Mouse (Mus musculus): ENCODE data around the gene Mamdc2. TPM values are rescaled to one million over a fixed set of nuclear protein-coding genes. Genes with fewer than 3 reads are reported as not detected.

The Mamdc2 gene
- polyA plus RNA-seq, 1 experiment from 2014 or later = 1.2 TPM

GRCm38 (mm10) chr19:23479597-23479967 lies 31.3 kb upstream of the Mamdc2 start:
- Histone ChIP-seq H3K27ac (replicated peaks) (no peak overlapping the region), H3K9me3 (replicated peaks) (no peaks in the 10 kb centered on the region), H3K4me3 (replicated peaks) (no peak overlapping the region), H3K4me1 (no peaks in the 10 kb centered on the region), H3K36me3 (no peaks in the 10 kb centered on the region), H3K9ac (replicated peaks) (no peak overlapping the region), H3K4me2 (no peak overlapping the region), H3K27me3 (replicated peaks) (no peaks in the 10 kb centered on the region)
- ATAC-seq (ENCODE audit: low FRiP score) = no peak

- Histone ChIP-seq H3K36me3 (no peaks in the 10 kb centered on the region), H3K27me3 (replicated peaks) (no peaks in the 10 kb centered on the region), H3K9me3 (replicated peaks) (no peaks in the 10 kb centered on the region), H3K4me3 (replicated peaks) (no peak overlapping the region), H3K9ac (replicated peaks) (no peak overlapping the region), H3K4me1 (no peaks in the 10 kb centered on the region), H3K27ac (replicated peaks) (no peak overlapping the region), H3K4me2 (no peak overlapping the region)
- 19% methylated on average over 10 of the region's 10 CpGs for WGBS
- no peak for ATAC-seq (ENCODE audit: low FRiP score)
These were observed 30.8 kb upstream of the Mamdc2 start for GRCm38 (mm10) chr19:23478895-23479596.

- no peak for ATAC-seq (ENCODE audit: low FRiP score)
- Histone ChIP-seq H3K36me3 (no peaks in the 10 kb centered on the region), H3K4me3 (replicated peaks) (no peak overlapping the region), H3K4me1 (no peaks in the 10 kb centered on the region), H3K4me2 (no peak overlapping the region), H3K9ac (replicated peaks) (no peak overlapping the region), H3K27ac (replicated peaks) (no peak overlapping the region), H3K9me3 (replicated peaks) (no peaks in the 10 kb centered on the region), H3K27me3 (replicated peaks) (no peaks in the 10 kb centered on the region)
- 86% methylated on average over 6 of the region's 6 CpGs for WGBS
These were observed 29.6 kb upstream of the Mamdc2 start for GRCm38 (mm10) chr19:23477826-23478225.

GRCm38 (mm10) chr19:23467866-23468265 lies 19.6 kb upstream of the Mamdc2 start:
- H3K27ac ChIP-seq (replicated peaks) = no peak overlapping the region
- no peak overlapping the region for H3K9ac ChIP-seq (replicated peaks)
- ATAC-seq (ENCODE audit: low FRiP score) = no peak
- no peaks in the 10 kb centered on the region for H3K4me1 ChIP-seq
- H3K4me2 ChIP-seq = no peak overlapping the region
- H3K9me3 ChIP-seq (replicated peaks) = no peaks in the 10 kb centered on the region
- no peaks in the 10 kb centered on the region for H3K36me3 ChIP-seq
- 14% methylated on average over 1 of the region's 1 CpGs for WGBS
- no peaks in the 10 kb centered on the region for H3K27me3 ChIP-seq (replicated peaks)
- H3K4me3 ChIP-seq (replicated peaks) = no peak overlapping the region

- 67% methylated on average over 2 of the region's 2 CpGs for WGBS
- no peak overlapping the region for H3K4me2 ChIP-seq
- H3K4me1 ChIP-seq = no peaks in the 10 kb centered on the region
- H3K27ac ChIP-seq (replicated peaks) = no peak overlapping the region
- H3K4me3 ChIP-seq (replicated peaks) = no peak overlapping the region
- no peak for ATAC-seq (ENCODE audit: low FRiP score)
- no peaks in the 10 kb centered on the region for H3K9me3 ChIP-seq (replicated peaks)
- no peaks in the 10 kb centered on the region for H3K36me3 ChIP-seq
- H3K9ac ChIP-seq (replicated peaks) = no peak overlapping the region
- no peaks in the 10 kb centered on the region for H3K27me3 ChIP-seq (replicated peaks)
These were observed 18.8 kb upstream of the Mamdc2 start for GRCm38 (mm10) chr19:23467011-23467410.

GRCm38 (mm10) chr19:23457492-23457891 lies 9.2 kb upstream of the Mamdc2 start:
- Histone ChIP-seq H3K4me2 (no peak overlapping the region), H3K4me1 (no peaks in the 10 kb centered on the region), H3K27ac (replicated peaks) (no peak overlapping the region), H3K4me3 (replicated peaks) (no peak overlapping the region), H3K9me3 (replicated peaks) (no peaks in the 10 kb centered on the region; the same call in 1 of the 2 replicates), H3K27me3 (replicated peaks) (no peaks in the 10 kb centered on the region), H3K36me3 (no peaks in the 10 kb centered on the region), H3K9ac (replicated peaks) (no peak overlapping the region)
- 39% methylated on average over 4 of the region's 4 CpGs for WGBS
- no peak for ATAC-seq (ENCODE audit: low FRiP score)

GRCm38 (mm10) chr19:23451361-23451760 lies 3.1 kb upstream of the Mamdc2 start:
- H3K4me3 ChIP-seq (replicated peaks) = no peak overlapping the region
- peaks cover 18% of the 10 kb centered on the region for H3K4me1 ChIP-seq
- no peaks in the 10 kb centered on the region for H3K36me3 ChIP-seq
- H3K4me2 ChIP-seq = no peak overlapping the region
- H3K27me3 ChIP-seq (replicated peaks) = peaks cover 20% of the 10 kb centered on the region; the same call in 1 of the 2 replicates
- H3K9ac ChIP-seq (replicated peaks) = no peak overlapping the region
- H3K9me3 ChIP-seq (replicated peaks) = no peaks in the 10 kb centered on the region; the same call in 1 of the 2 replicates
- no peak for ATAC-seq (ENCODE audit: low FRiP score)
- no peak overlapping the region for H3K27ac ChIP-seq (replicated peaks)
- WGBS = 78% methylated on average over 4 of the region's 4 CpGs

GRCm38 (mm10) chr19:23447221-23447987 lies 838 bp downstream of the Mamdc2 start:
- Histone ChIP-seq H3K27ac (replicated peaks) (no peak overlapping the region), H3K9me3 (replicated peaks) (no peaks in the 10 kb centered on the region), H3K4me3 (replicated peaks) (peak overlapping the region; percentile 39), H3K27me3 (replicated peaks) (peaks cover 20% of the 10 kb centered on the region; the same call in 1 of the 2 replicates), H3K4me2 (peak overlapping the region; percentile 77), H3K9ac (replicated peaks) (peak overlapping the region; percentile 40), H3K4me1 (peaks cover 22% of the 10 kb centered on the region), H3K36me3 (no peaks in the 10 kb centered on the region)
- ATAC-seq (ENCODE audit: low FRiP score) = peak; percentile 68; the same call in 1 of the 2 replicates
- WGBS = under 1% methylated on average over 23 of the region's 23 CpGs

- no peaks in the 10 kb centered on the region for H3K9me3 ChIP-seq (replicated peaks)
- no peak overlapping the region for H3K4me2 ChIP-seq
- H3K27me3 ChIP-seq (replicated peaks) = peaks cover 20% of the 10 kb centered on the region; the same call in 1 of the 2 replicates
- H3K4me1 ChIP-seq = peaks cover 22% of the 10 kb centered on the region
- H3K4me3 ChIP-seq (replicated peaks) = no peak overlapping the region
- no peak overlapping the region for H3K27ac ChIP-seq (replicated peaks)
- no peaks in the 10 kb centered on the region for H3K36me3 ChIP-seq
- ATAC-seq (ENCODE audit: low FRiP score) = no peak
- WGBS = 52% methylated on average over 7 of the region's 7 CpGs
- H3K9ac ChIP-seq (replicated peaks) = no peak overlapping the region
These were observed 3.1 kb downstream of the Mamdc2 start for GRCm38 (mm10) chr19:23444910-23445845.

- H3K4me2 ChIP-seq = no peak overlapping the region
- no peak overlapping the region for H3K27ac ChIP-seq (replicated peaks)
- no peaks in the 10 kb centered on the region for H3K9me3 ChIP-seq (replicated peaks)
- no peak for ATAC-seq (ENCODE audit: low FRiP score)
- WGBS = 83% methylated on average over 4 of the region's 4 CpGs
- H3K9ac ChIP-seq (replicated peaks) = no peak overlapping the region
- H3K4me1 ChIP-seq = no peaks in the 10 kb centered on the region
- no peak overlapping the region for H3K4me3 ChIP-seq (replicated peaks)
- H3K36me3 ChIP-seq = no peaks in the 10 kb centered on the region
- no peaks in the 10 kb centered on the region for H3K27me3 ChIP-seq (replicated peaks)
These were observed 12.5 kb downstream of the Mamdc2 start for GRCm38 (mm10) chr19:23435731-23436130.

GRCm38 (mm10) chr19:23434433-23434832 lies 13.8 kb downstream of the Mamdc2 start:
- no peaks in the 10 kb centered on the region for H3K9me3 ChIP-seq (replicated peaks)
- ATAC-seq (ENCODE audit: low FRiP score) = no peak
- 81% methylated on average over 11 of the region's 11 CpGs for WGBS

More at GRCm38 (mm10) chr19:23434433-23434832, 13.8 kb downstream of the Mamdc2 start:
- no peak overlapping the region for H3K4me2 ChIP-seq
- no peak overlapping the region for H3K4me3 ChIP-seq (replicated peaks)
- H3K4me1 ChIP-seq = no peaks in the 10 kb centered on the region
- no peaks in the 10 kb centered on the region for H3K36me3 ChIP-seq
- H3K9ac ChIP-seq (replicated peaks) = no peak overlapping the region
- no peaks in the 10 kb centered on the region for H3K27me3 ChIP-seq (replicated peaks)
- no peak overlapping the region for H3K27ac ChIP-seq (replicated peaks)

Data from neural tube, embryonic 15.5 days (tissue).